8 mouse cellular contexts compared by ENCODE assay signal in the genomic region with DNA sequence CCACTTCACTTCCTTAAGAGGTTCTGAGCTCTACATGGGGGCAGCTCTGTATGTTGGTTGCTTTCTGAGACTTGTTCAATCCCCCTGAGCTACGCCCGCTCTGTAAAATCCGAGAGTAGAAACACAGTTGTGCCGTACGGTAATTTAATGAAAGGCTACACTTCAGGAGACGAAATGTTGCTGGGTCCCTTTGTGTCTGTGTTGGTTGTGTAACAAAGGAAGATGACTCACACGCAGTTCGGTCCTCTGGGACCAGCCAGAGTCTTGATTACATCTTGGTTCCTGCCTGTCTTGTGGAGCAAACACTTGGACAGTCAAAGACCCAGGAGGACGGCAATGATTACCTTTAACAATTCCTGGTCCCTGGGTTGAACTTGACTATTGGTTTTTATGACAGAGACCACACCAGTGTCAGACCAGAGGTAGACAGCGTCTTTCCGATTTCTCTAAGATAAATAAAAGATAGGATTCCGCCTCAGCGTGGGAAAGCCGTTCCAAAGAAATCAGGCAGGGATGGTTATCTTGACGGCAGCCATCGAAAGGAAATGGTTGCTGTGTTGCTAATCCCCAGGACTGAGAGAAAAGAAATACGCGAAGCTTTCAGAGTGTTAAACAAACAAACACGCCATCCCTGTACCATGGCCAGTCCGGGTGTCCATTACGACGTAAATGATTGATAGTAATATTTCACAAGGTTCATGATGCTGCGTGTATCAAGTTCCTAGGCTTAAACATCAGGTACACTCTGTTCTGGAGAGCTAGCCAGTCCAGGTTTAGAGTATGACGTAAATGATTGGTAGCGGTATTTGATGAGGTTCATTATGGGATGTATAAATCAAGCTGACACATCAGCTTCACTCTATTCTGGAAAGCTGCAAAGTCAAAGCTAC. TPM values are rescaled to one million over a fixed set of nuclear protein-coding genes. Genes with fewer than 3 reads are reported as not detected.
A peak's percentile ranks its signal among the peaks of the same experiment; 100 is the strongest.
DNase-seq lines count a peak whose midpoint lies in the region; ATAC-seq lines count a peak whose summit lies in the region.

No protein-coding gene starts in this region.

- no peak overlapping the region for H3K9ac ChIP-seq in forebrain, embryonic 14.5 days (ENCODE audit: low read length)
- H3K9ac ChIP-seq in midbrain, embryonic 12.5 days (replicated peaks), result no peak overlapping the region

- H3K9me3 ChIP-seq in forebrain, embryonic 14.5 days (replicated peaks; ENCODE audit: control insufficient read depth, low read length), result no peaks in the 10 kb centered on the region
- H3K9me3 ChIP-seq in hindbrain, embryonic 10.5 days, result no peaks in the 10 kb centered on the region
- no peaks in the 10 kb centered on the region for H3K9me3 ChIP-seq in midbrain, embryonic 12.5 days

- WGBS in forebrain, embryonic 14.5 days, result 83% methylated on average over 25 of the region's 25 CpGs
- 82% methylated on average over 25 of the region's 25 CpGs for WGBS in hindbrain, embryonic 10.5 days
- WGBS in midbrain, embryonic 12.5 days, result 73% methylated on average over 25 of the region's 25 CpGs

- no peaks in the 10 kb centered on the region for H3K27me3 ChIP-seq in forebrain, embryonic 14.5 days (replicated peaks; ENCODE audit: control insufficient read depth, insufficient read depth, low read length)
- H3K27me3 ChIP-seq in hindbrain, embryonic 10.5 days (ENCODE audit: insufficient read depth, poor library complexity, severe bottlenecking), result no peaks in the 10 kb centered on the region
- H3K27me3 ChIP-seq in midbrain, embryonic 12.5 days, result no peaks in the 10 kb centered on the region

- no peak overlapping the region for H3K27ac ChIP-seq in forebrain, embryonic 14.5 days (ENCODE audit: low read depth, low read length)
- H3K27ac ChIP-seq in hindbrain, embryonic 10.5 days, result peak overlapping the region; percentile 16; the same call in 1 of the 2 replicates
- H3K27ac ChIP-seq in midbrain, embryonic 12.5 days (replicated peaks), result peak overlapping the region; percentile 52

- H3K4me3 ChIP-seq in forebrain, embryonic 14.5 days (ENCODE audit: low read depth, low read length), result no peak overlapping the region
- H3K4me3 ChIP-seq in hindbrain, embryonic 10.5 days, result no peak overlapping the region
- H3K4me3 ChIP-seq in midbrain, embryonic 12.5 days, result no peak overlapping the region

- H3K4me1 ChIP-seq in forebrain, embryonic 14.5 days (ENCODE audit: control insufficient read depth, insufficient read depth, low read length), result no peaks in the 10 kb centered on the region
- H3K4me1 ChIP-seq in hindbrain, embryonic 10.5 days (replicated peaks), result peaks cover 6% of the 10 kb centered on the region; the same call in 1 of the 2 replicates
- peaks cover 7% of the 10 kb centered on the region; the same call in 1 of the 2 replicates for H3K4me1 ChIP-seq in midbrain, embryonic 12.5 days

- H3K4me2 ChIP-seq in forebrain, embryonic 14.5 days (ENCODE audit: low read length), result 0 out of 2 replicates have a peak overlapping the region, but pooled peaks have one; percentile 18
- peak overlapping the region; percentile 15; the same call in 1 of the 2 replicates for H3K4me2 ChIP-seq in midbrain, embryonic 12.5 days (replicated peaks)

- H3K36me3 ChIP-seq in forebrain, embryonic 14.5 days (ENCODE audit: control insufficient read depth, insufficient read depth, low read length), result no peaks in the 10 kb centered on the region
- H3K36me3 ChIP-seq in hindbrain, embryonic 10.5 days, result no peaks in the 10 kb centered on the region
- H3K36me3 ChIP-seq in midbrain, embryonic 12.5 days, result no peaks in the 10 kb centered on the region

- DNase-seq in NIH3T3 (ENCODE audit: low read depth), result peak; percentile 60
- DNase-seq in forebrain, embryonic 14.5 days (ENCODE audit: low spot score), result no peak
- no peak for DNase-seq in hindbrain, embryonic 10.5 days (ENCODE audit: low spot score)
- no peak for DNase-seq in urinary bladder, postnatal 10 days (ENCODE audit: low spot score)
- no peak for DNase-seq in layer of hippocampus, adult 8-10 months (ENCODE audit: low spot score in 2 of 2)
- DNase-seq in ovary, postnatal 10 days (ENCODE audit: low spot score), result no peak
- DNase-seq in frontal cortex, postnatal 25 days (ENCODE audit: low spot score in 2 of 2), result no peak

- no peak; the same call in 1 of the 2 replicates for ATAC-seq in forebrain, embryonic 14.5 days
- ATAC-seq in midbrain, embryonic 12.5 days (ENCODE audit: low FRiP score, low read depth), result peak; percentile 70

RNA-seq across cellular contexts. Expression of gene Mdm1, which starts 20.3 kb away (rescaled TPM):
- polyA plus RNA-seq in forebrain, embryonic 14.5 days (2014; fragmentation: Nextera tagmentation; extraction: Ambion mirVana), result 31.6 and 34.7 TPM in 2 replicates
- 52.1 and 53.5 TPM in 2 replicates for polyA plus RNA-seq in hindbrain, embryonic 10.5 days (2016; fragmentation: Nextera tagmentation; extraction: Ambion mirVana)
- polyA plus RNA-seq in midbrain, embryonic 12.5 days (2016; fragmentation: Nextera tagmentation; extraction: Ambion mirVana), result 64.9 and 66.8 TPM in 2 replicates
- 10 to 100 TPM in 3 of 4 experiments, 1 to 10 TPM in 1; 8.2 to 13.1 (median 10.8) TPM for total RNA-seq in layer of hippocampus, adult 8-10 months (2022)
